Mouse (Mus musculus): Measurements from ENCODE around the gene Bbip1. TPM values are rescaled to one million over a fixed set of nuclear protein-coding genes. Genes with fewer than 3 reads are reported as not detected.
A peak's percentile ranks its signal among the peaks of the same experiment; 100 is the strongest.
"Not testable (repeated sequence)": the region's sequence is repeated elsewhere in the genome, so short reads cannot be mapped to it uniquely, and the experiment has no call there.

Gene Bbip1
- total RNA-seq (2021): 10 to 100 TPM; 55.1 to 57.7 TPM
- long read RNA-seq, experiment 1, transcript Bbip1-201 (4 exons, 2,043 nt): minor isoform, 10 of 47 reads
- long read RNA-seq, experiment 1, transcript Bbip1-206 (4 exons, 662 nt): major isoform, 12 of 47 reads
- long read RNA-seq, experiment 1, partial matches to known transcripts: 4 of 47 reads
- long read RNA-seq, experiment 1, other reads (novel, unspliced or antisense): 21 of 47 reads
- long read RNA-seq, experiment 2, transcript Bbip1-206 (4 exons, 662 nt): major isoform, 12 of 37 reads
- long read RNA-seq, experiment 2, partial matches to known transcripts: 6 of 37 reads
- long read RNA-seq, experiment 2, other reads (novel, unspliced or antisense): 14 of 37 reads

- intact Hi-C loops (cut with DNase I): loop anchor here (5.0 to 10.0 kb wide), 3 partner anchors 42 to 1251 kb away; no protein-coding TSS in a partner anchor
- DNase-seq (ENCODE audit: extremely low spot score in 1 of 2, low spot score in 2 of 2): peak; percentile 97 to 99
Measured at GRCm38 (mm10) chr19:53943802-53944785, at the start of gene Bbip1, which contains the start of gene Shoc2. Gene Bbip1 (minus strand): TSS chr19:53944627. Gene Shoc2 (plus strand): TSS chr19:53944306.

GRCm38 (mm10) chr19:53993860-53994259 is 49.4 kb upstream of the Bbip1 start:
- no peak for TF ChIP-seq CTCF (IDR thresholded peaks at IDR 0.05)
- H3K4me3 ChIP-seq: no peak overlapping the region
- DNase-seq (ENCODE audit: extremely low spot score in 1 of 2, low spot score in 2 of 2): no peak
- no peak overlapping the region for H3K27ac ChIP-seq
- intact Hi-C loops (cut with DNase I): no loop called here

More at GRCm38 (mm10) chr19:53943802-53944785, at the start of gene Bbip1, which contains the start of gene Shoc2:
- Histone ChIP-seq H3K27ac (peak within 1 kb of the TSS; percentile 98), H3K4me3 (peak within 1 kb of the TSS; percentile 86)
- TF ChIP-seq CTCF (IDR thresholded peaks at IDR 0.05): no peak; the same call in none of the 2 replicates

- 0 out of 2 replicates have a peak overlapping the region, but pooled peaks have one; percentile 15 for H3K27ac ChIP-seq
- intact Hi-C loops (cut with DNase I): no loop called here
- TF ChIP-seq CTCF (IDR thresholded peaks at IDR 0.05): no peak
- no peak for DNase-seq (ENCODE audit: extremely low spot score in 1 of 2, low spot score in 2 of 2)
- no peak overlapping the region for H3K4me3 ChIP-seq
Measured at GRCm38 (mm10) chr19:53990538-53990937, 46.1 kb upstream of the Bbip1 start.

GRCm38 (mm10) chr19:53984628-53985027 is 40.2 kb upstream of the Bbip1 start:
- Histone ChIP-seq H3K27ac (no peak overlapping the region), H3K4me3 (no peak overlapping the region)
- TF ChIP-seq CTCF (IDR thresholded peaks at IDR 0.05): no peak
- DNase-seq (ENCODE audit: extremely low spot score in 1 of 2, low spot score in 2 of 2): no peak
- intact Hi-C loops (cut with DNase I): no loop called here

- Histone ChIP-seq H3K27ac (no peak overlapping the region), H3K4me3 (no peak overlapping the region)
- intact Hi-C loops (cut with DNase I): no loop called here
- no peak for DNase-seq (ENCODE audit: extremely low spot score in 1 of 2, low spot score in 2 of 2)
- TF ChIP-seq CTCF (IDR thresholded peaks at IDR 0.05): peak; percentile 28
Measured at GRCm38 (mm10) chr19:53983336-53983735, 38.9 kb upstream of the Bbip1 start.

- no peak for TF ChIP-seq CTCF (IDR thresholded peaks at IDR 0.05)
- Histone ChIP-seq H3K27ac (no peak overlapping the region), H3K4me3 (no peak overlapping the region)
- DNase-seq (ENCODE audit: extremely low spot score in 1 of 2, low spot score in 2 of 2): no peak
- intact Hi-C loops (cut with DNase I): no loop called here
Measured at GRCm38 (mm10) chr19:53982041-53982440, 37.6 kb upstream of the Bbip1 start.

- Histone ChIP-seq H3K4me3 (no peak overlapping the region), H3K27ac (no peak overlapping the region)
- no peak for DNase-seq (ENCODE audit: extremely low spot score in 1 of 2, low spot score in 2 of 2)
- intact Hi-C loops (cut with DNase I): no loop called here
- no peak for TF ChIP-seq CTCF (IDR thresholded peaks at IDR 0.05)
Measured at GRCm38 (mm10) chr19:53973656-53974055, 29.2 kb upstream of the Bbip1 start.

GRCm38 (mm10) chr19:53971938-53972337 is 27.5 kb upstream of the Bbip1 start:
- no peak for DNase-seq (ENCODE audit: extremely low spot score in 1 of 2, low spot score in 2 of 2)
- intact Hi-C loops (cut with DNase I): no loop called here
- no peak for TF ChIP-seq CTCF (IDR thresholded peaks at IDR 0.05)
- no peak overlapping the region for H3K4me3 ChIP-seq
- H3K27ac ChIP-seq: no peak overlapping the region

- DNase-seq (ENCODE audit: extremely low spot score in 1 of 2, low spot score in 2 of 2): no peak
- intact Hi-C loops (cut with DNase I): no loop called here
- TF ChIP-seq CTCF (IDR thresholded peaks at IDR 0.05): no peak
- no peak overlapping the region for H3K4me3 ChIP-seq
- no peak overlapping the region for H3K27ac ChIP-seq
Measured at GRCm38 (mm10) chr19:53969226-53969625, 24.8 kb upstream of the Bbip1 start.

- Histone ChIP-seq H3K4me3 (no peak overlapping the region), H3K27ac (no peak overlapping the region)
- intact Hi-C loops (cut with DNase I): loop anchor here (5.0 kb wide), 1 partner anchor 57 kb away; no protein-coding TSS in a partner anchor
- no peak for TF ChIP-seq CTCF (IDR thresholded peaks at IDR 0.05)
- DNase-seq (ENCODE audit: extremely low spot score in 1 of 2, low spot score in 2 of 2): no peak
Measured at GRCm38 (mm10) chr19:53964910-53965633, 20.6 kb upstream of the Bbip1 start.

GRCm38 (mm10) chr19:53964347-53964746 is 19.9 kb upstream of the Bbip1 start:
- intact Hi-C loops (cut with DNase I): loop anchor here (5.0 kb wide), 1 partner anchor 58 kb away; no protein-coding TSS in a partner anchor
- not testable (repeated sequence) for H3K4me3 ChIP-seq; DNase-seq (ENCODE audit: extremely low spot score in 1 of 2, low spot score in 2 of 2); H3K27ac ChIP-seq

Data from left cerebral cortex, adult 2 months (tissue).